Mouse (Mus musculus) stomach, postnatal 0 days (tissue): ENCODE measurements around the gene Sfta2. TPM values are rescaled to one million over a fixed set of nuclear protein-coding genes. Genes with fewer than 3 reads are reported as not detected.

Source experiments
- ATAC-seq: fragments of 200-750 bp; cut with Nextera tagmentation; 2 replicates; pipeline ENCODE4 v1.8.0; 2017; ENCODE audit not compliant: low FRiP score, low TSS enrichment
- DNase-seq: peaks from one replicate; pipeline ENCODE4 v3.0.0-alpha.2; 2016; ENCODE audit warnings: low spot score
- H3K27ac ChIP-seq: fragments of 300-500 bp; sonication (generic); replicated peaks from 2 replicates; pipeline ENCODE4 v1.5.1; 2014; ENCODE audit warnings: mild to moderate bottlenecking, control low read depth
- H3K27me3 ChIP-seq: fragments of 300-500 bp; sonication (generic); 2 replicates; pipeline ENCODE4 v1.6.1; 2014; ENCODE audit warnings: low read length; ENCODE audit not compliant: control insufficient read depth, insufficient read depth
- H3K36me3 ChIP-seq: fragments of 300-500 bp; sonication (generic); 2 replicates; pipeline ENCODE4 v1.6.1; 2014; ENCODE audit warnings: low read length, mixed read lengths; ENCODE audit not compliant: control insufficient read depth, insufficient read depth
- H3K4me1 ChIP-seq: fragments of 300-500 bp; sonication (generic); replicated peaks from 2 replicates; pipeline ENCODE4 v1.6.1; 2014; ENCODE audit warnings: antibody characterized with exemption; ENCODE audit not compliant: control insufficient read depth, insufficient read depth
- H3K4me2 ChIP-seq: fragments of 300-500 bp; sonication (generic); replicated peaks from 2 replicates; pipeline ENCODE4 v1.6.1; 2014; ENCODE audit warnings: low read depth, mild to moderate bottlenecking, control low read depth, moderate library complexity
- H3K4me3 ChIP-seq: fragments of 300-500 bp; sonication (generic); 2 replicates; pipeline ENCODE4 v1.5.1; 2014; ENCODE audit warnings: low read depth, low read length, control low read depth
- H3K9ac ChIP-seq: fragments of 300-500 bp; sonication (generic); 2 replicates; pipeline ENCODE4 v1.6.1; 2014; ENCODE audit warnings: mild to moderate bottlenecking, low read length, control low read depth, mixed read lengths
- H3K9me3 ChIP-seq: fragments of 300-500 bp; sonication (generic); 2 replicates; pipeline ENCODE4 v1.6.1; 2016; ENCODE audit warnings: low read length; ENCODE audit not compliant: control insufficient read depth
- CTCF ChIP-seq: IDR thresholded peaks from 2 replicates; pipeline ENCODE4 v1.5.1; 2016; ENCODE audit warnings: antibody characterized with exemption, low read depth, mild to moderate bottlenecking, moderate library complexity
- EP300 ChIP-seq: optimal IDR thresholded peaks from 2 replicates; pipeline ENCODE3; 2016; ENCODE audit warnings: antibody characterized with exemption
- WGBS: fragments of 180-500 bp; shearing (Covaris S2); extraction: QIAGEN DNeasy Blood & Tissue Kit; methylation state at CpG from one replicate; pipeline ENCODE4 v1.1.7; 2014; 5-methylcytosine and 5-hydroxymethylcytosine counted together
- polyA plus RNA-seq: library from polyadenylated mRNA; unstranded; fragments of >200 nt; fragmentation: Nextera tagmentation; extraction: Ambion mirVana; gene quantifications from 2 replicates; pipeline ENCODE4 v1.2.1, GENCODE M21; 2015

The Sfta2 gene
- polyA plus RNA-seq, 1 experiment from 2014 or later: 7.6 TPM

GRCm38 (mm10) chr17:35672527-35672926 lies 71.2 kb downstream of the Sfta2 start:
- WGBS: 92% methylated on average over 6 of the region's 6 CpGs
- H3K9me3 ChIP-seq: no peaks in the 10 kb centered on the region
- no peak overlapping the region; the same call in 1 of the 2 replicates for H3K9ac ChIP-seq
- ATAC-seq (no peak), DNase-seq (no peak)
- no peak overlapping the region for H3K27ac ChIP-seq
- no peaks in the 10 kb centered on the region for H3K27me3 ChIP-seq
- H3K36me3 ChIP-seq: no peaks in the 10 kb centered on the region
- no peak overlapping the region; the same call in 1 of the 2 replicates for H3K4me2 ChIP-seq
- H3K4me1 ChIP-seq: 0 out of 2 replicates have a peak, but pooled peaks cover 2% of the 10 kb centered on the region
- TF ChIP-seq EP300: no peak
- no peak for TF ChIP-seq CTCF
- no peak overlapping the region for H3K4me3 ChIP-seq

DNA sequence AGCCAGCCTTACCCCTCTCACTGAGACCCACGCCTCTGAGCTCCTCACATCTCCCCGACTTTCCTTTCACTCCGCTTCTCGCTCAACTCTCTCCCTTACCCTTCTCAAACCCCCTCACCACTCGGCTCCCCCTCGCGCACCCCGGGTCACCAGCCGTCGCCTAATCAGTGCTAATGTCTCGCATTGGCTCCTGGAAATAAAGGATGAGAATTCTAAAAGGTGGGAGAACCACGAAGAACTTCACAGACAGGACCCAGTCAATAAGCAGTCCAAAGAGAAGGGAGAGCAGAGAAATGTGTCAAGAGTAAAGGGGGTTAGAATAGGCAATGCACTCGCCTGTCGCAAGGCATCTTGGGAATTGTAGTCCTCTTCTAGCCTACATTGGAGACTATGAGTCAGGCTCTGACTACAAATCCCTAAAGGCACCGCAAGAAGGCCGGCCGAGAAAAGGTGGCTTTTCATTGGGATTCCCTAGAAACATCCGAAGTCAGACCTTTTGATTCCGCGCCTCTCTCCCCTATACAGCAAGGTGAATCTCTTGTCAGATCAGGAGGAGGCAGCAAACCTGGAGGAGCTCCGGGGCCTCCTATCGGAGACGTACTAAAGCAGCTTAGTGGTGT lies 72.2 kb downstream of the Sfta2 start, which contains the start of gene Gtf2h4:
TSS of gene Gtf2h4 (minus strand) at position 324 of the 620 bp plus-strand sequence.
- ATAC-seq (peak; percentile 96), DNase-seq (peak; percentile 87)
- no peak for TF ChIP-seq EP300
- TF ChIP-seq CTCF: peak; percentile 28
- Histone ChIP-seq H3K27ac (peak within 1 kb of the TSS; percentile 41; the same call in 1 of the 2 replicates), H3K9me3 (no peaks in the 10 kb centered on the region), H3K4me2 (peak within 1 kb of the TSS; percentile 82), H3K4me1 (0 out of 2 replicates have a peak, but pooled peaks cover 2% of the 10 kb centered on the region), H3K9ac (peak within 1 kb of the TSS; percentile 80), H3K36me3 (no peaks in the 10 kb centered on the region), H3K27me3 (no peaks in the 10 kb centered on the region), H3K4me3 (peak within 1 kb of the TSS; percentile 62)
- WGBS: 0% methylated on average over 23 of the region's 23 CpGs

DNA sequence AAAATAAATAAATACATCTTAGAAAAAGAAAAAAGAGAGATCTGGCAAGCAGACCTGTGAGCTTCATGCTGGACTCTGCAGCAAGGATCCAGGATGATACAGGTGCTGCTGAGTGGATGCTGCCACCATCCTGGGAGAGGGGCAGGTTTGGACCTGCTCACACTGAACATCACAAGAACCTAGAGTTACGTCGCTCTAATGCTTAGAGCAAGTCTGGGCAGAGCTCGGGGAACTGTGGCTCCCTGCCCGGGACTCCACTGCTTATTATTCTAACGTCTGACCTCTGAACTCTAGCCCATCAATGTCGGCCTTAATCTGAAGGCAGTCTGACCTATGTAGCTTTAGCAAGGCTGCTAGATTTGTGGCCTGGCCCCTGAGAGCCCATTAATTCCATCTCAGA lies 79.2 kb downstream of the Sfta2 start:
- Histone ChIP-seq H3K4me3 (no peak overlapping the region), H3K4me2 (no peak overlapping the region), H3K27ac (no peak overlapping the region), H3K9me3 (no peaks in the 10 kb centered on the region), H3K27me3 (no peaks in the 10 kb centered on the region), H3K9ac (no peak overlapping the region), H3K4me1 (no peaks in the 10 kb centered on the region), H3K36me3 (peaks cover 32% of the 10 kb centered on the region)
- no peak for DNase-seq
- TF ChIP-seq CTCF (no peak), EP300 (no peak)
- 20% methylated on average over 6 of the region's 6 CpGs for WGBS
- ATAC-seq: peak; percentile 33; the same call in 1 of the 2 replicates

GRCm38 (mm10) chr17:35681986-35682385 lies 80.6 kb downstream of the Sfta2 start:
- Histone ChIP-seq H3K27me3 (no peaks in the 10 kb centered on the region), H3K4me2 (no peak overlapping the region), H3K9me3 (no peaks in the 10 kb centered on the region), H3K9ac (no peak overlapping the region), H3K27ac (no peak overlapping the region), H3K4me3 (no peak overlapping the region), H3K4me1 (no peaks in the 10 kb centered on the region), H3K36me3 (peaks cover 43% of the 10 kb centered on the region)
- WGBS: 87% methylated on average over 13 of the region's 13 CpGs
- TF ChIP-seq CTCF: no peak
- no peak for TF ChIP-seq EP300
- DNase-seq (no peak), ATAC-seq (no peak)

GRCm38 (mm10) chr17:35685061-35685460 lies 83.7 kb downstream of the Sfta2 start:
- Histone ChIP-seq H3K9me3 (no peaks in the 10 kb centered on the region), H3K27ac (no peak overlapping the region), H3K4me1 (no peaks in the 10 kb centered on the region), H3K9ac (no peak overlapping the region), H3K4me2 (no peak overlapping the region), H3K36me3 (peaks cover 64% of the 10 kb centered on the region), H3K4me3 (no peak overlapping the region), H3K27me3 (no peaks in the 10 kb centered on the region)
- DNase-seq (no peak), ATAC-seq (no peak)
- TF ChIP-seq EP300 (no peak), CTCF (no peak)
- WGBS: 79% methylated on average over 9 of the region's 9 CpGs

GRCm38 (mm10) chr17:35688347-35689175 lies 87.2 kb downstream of the Sfta2 start:
- Histone ChIP-seq H3K36me3 (peaks cover 77% of the 10 kb centered on the region), H3K9ac (no peak overlapping the region), H3K27me3 (no peaks in the 10 kb centered on the region), H3K4me3 (no peak overlapping the region), H3K4me1 (no peaks in the 10 kb centered on the region), H3K27ac (no peak overlapping the region), H3K4me2 (no peak overlapping the region), H3K9me3 (no peaks in the 10 kb centered on the region)
- ATAC-seq (no peak), DNase-seq (no peak)
- 81% methylated on average over 25 of the region's 25 CpGs for WGBS
- TF ChIP-seq CTCF: peak; percentile 42
- no peak for TF ChIP-seq EP300
